Mouse (Mus musculus): ENCODE measurements around the gene Csmd2. TPM values are rescaled to one million over a fixed set of nuclear protein-coding genes. Genes with fewer than 3 reads are reported as not detected.

The Csmd2 gene
- polyA plus RNA-seq, 1 experiment from 2014 or later, result 0.19 TPM

DNA sequence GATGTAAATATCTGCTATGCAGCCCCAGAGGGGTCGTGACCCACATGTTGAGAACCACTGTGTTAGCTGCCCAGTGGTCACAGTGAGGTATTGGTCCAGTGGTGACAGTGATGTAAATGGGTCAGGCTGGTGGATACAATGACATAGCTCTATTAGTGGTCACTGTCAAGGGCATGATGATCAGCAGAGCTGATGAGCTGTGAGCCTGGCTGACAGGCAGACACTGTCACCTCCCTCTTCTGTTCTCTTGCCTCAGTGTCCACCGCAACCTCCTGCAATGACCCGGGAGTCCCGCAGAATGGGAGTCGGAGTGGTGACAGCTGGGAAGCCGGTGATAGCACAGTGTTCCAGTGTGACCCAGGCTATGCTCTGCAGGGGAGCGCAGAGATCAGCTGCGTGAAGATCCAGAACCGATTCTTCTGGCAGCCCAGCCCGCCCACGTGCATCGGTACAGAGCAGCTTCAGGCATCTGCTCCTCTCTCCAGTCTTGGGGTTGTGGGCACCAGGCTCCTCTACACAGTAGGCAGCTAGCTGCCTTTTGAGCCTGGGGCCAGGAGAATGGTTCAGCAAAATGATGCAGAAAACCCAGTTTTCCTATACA lies 461.3 kb downstream of the Csmd2 start:
- Histone ChIP-seq H3K4me1 (peaks cover 8% of the 10 kb centered on the region), H3K9me3 (replicated peaks) (no peaks in the 10 kb centered on the region), H3K4me3 (replicated peaks) (no peak overlapping the region), H3K36me3 (no peaks in the 10 kb centered on the region), H3K9ac (no peak overlapping the region), H3K4me2 (replicated peaks) (no peak overlapping the region), H3K27ac (replicated peaks) (no peak overlapping the region), H3K27me3 (no peaks in the 10 kb centered on the region)
- no peak for ATAC-seq (ENCODE audit: insufficient number of reproducible peaks, low FRiP score, low TSS enrichment, low read depth)
- WGBS, result 84% methylated on average over 12 of the region's 12 CpGs

- H3K27ac ChIP-seq (replicated peaks), result no peak overlapping the region
- no peaks in the 10 kb centered on the region for H3K36me3 ChIP-seq
- H3K27me3 ChIP-seq, result no peaks in the 10 kb centered on the region
- no peak overlapping the region for H3K9ac ChIP-seq
- H3K4me2 ChIP-seq (replicated peaks), result no peak overlapping the region
- WGBS, result 80% methylated on average over 8 of the region's 8 CpGs
- H3K4me1 ChIP-seq, result peaks cover 8% of the 10 kb centered on the region
- no peak for ATAC-seq (ENCODE audit: insufficient number of reproducible peaks, low FRiP score, low TSS enrichment, low read depth)
- H3K9me3 ChIP-seq (replicated peaks), result no peaks in the 10 kb centered on the region
- no peak overlapping the region for H3K4me3 ChIP-seq (replicated peaks)
These were observed 462.5 kb downstream of the Csmd2 start for GRCm38 (mm10) chr4:128450137-128450536.

DNA sequence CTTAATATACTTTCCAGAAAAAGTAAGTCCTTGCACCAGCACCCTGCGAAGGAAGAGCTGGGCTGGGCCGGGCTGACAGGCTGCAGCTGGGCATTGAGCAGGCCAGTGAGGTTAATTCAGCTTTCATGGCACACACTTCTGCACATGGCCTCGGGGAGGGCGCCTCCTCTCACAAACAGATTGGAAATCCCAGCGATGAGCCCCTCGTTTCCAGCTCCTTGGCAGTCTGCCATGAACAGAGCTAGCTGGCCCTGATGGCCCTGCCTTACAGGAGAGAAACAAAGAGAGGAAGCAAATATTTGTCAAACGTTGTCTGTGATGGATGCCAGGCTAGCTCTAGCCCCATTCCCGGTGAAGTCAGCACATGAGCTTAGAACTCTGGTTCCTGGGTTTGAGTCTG lies 463.3 kb downstream of the Csmd2 start:
- H3K9ac ChIP-seq, result no peak overlapping the region
- no peaks in the 10 kb centered on the region for H3K9me3 ChIP-seq (replicated peaks)
- H3K27me3 ChIP-seq, result no peaks in the 10 kb centered on the region
- 25% methylated on average over 8 of the region's 8 CpGs for WGBS
- no peak overlapping the region for H3K4me2 ChIP-seq (replicated peaks)
- H3K4me3 ChIP-seq (replicated peaks), result no peak overlapping the region
- ATAC-seq (ENCODE audit: insufficient number of reproducible peaks, low FRiP score, low TSS enrichment, low read depth), result no peak
- no peaks in the 10 kb centered on the region for H3K36me3 ChIP-seq
- no peak overlapping the region for H3K27ac ChIP-seq (replicated peaks)
- H3K4me1 ChIP-seq, result peaks cover 8% of the 10 kb centered on the region

DNA sequence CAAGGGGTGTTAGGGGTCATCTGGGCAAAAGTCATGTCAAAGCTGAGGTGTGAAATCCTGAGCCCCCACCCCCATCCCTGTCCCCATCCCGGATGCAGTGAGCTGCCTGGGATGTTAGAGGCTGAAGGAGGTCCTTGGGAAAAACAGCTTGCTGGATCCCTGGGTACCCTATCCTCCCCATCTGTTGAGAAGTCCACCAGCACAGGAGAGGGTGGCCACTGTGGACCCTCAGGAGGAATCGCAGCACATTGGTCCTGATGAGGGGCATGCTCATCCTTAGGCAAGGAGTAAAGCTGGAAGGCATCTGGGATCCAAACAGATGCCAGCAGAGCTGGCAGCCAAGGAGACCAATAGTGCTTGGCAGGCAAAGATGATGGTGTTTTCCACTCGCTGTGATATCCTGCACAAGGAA lies 463.7 kb downstream of the Csmd2 start:
- WGBS, result 73% methylated on average over 3 of the region's 3 CpGs
- H3K36me3 ChIP-seq, result no peaks in the 10 kb centered on the region
- peaks cover 8% of the 10 kb centered on the region for H3K4me1 ChIP-seq
- H3K4me3 ChIP-seq (replicated peaks), result no peak overlapping the region
- H3K27me3 ChIP-seq, result no peaks in the 10 kb centered on the region
- no peak overlapping the region for H3K9ac ChIP-seq
- H3K4me2 ChIP-seq (replicated peaks), result no peak overlapping the region
- no peaks in the 10 kb centered on the region for H3K9me3 ChIP-seq (replicated peaks)
- no peak overlapping the region for H3K27ac ChIP-seq (replicated peaks)
- ATAC-seq (ENCODE audit: insufficient number of reproducible peaks, low FRiP score, low TSS enrichment, low read depth), result no peak

- Histone ChIP-seq H3K27me3 (no peaks in the 10 kb centered on the region), H3K4me1 (no peaks in the 10 kb centered on the region), H3K27ac (replicated peaks) (no peak overlapping the region), H3K9ac (no peak overlapping the region), H3K4me2 (replicated peaks) (no peak overlapping the region), H3K4me3 (replicated peaks) (no peak overlapping the region), H3K36me3 (no peaks in the 10 kb centered on the region), H3K9me3 (replicated peaks) (no peaks in the 10 kb centered on the region)
- no peak for ATAC-seq (ENCODE audit: insufficient number of reproducible peaks, low FRiP score, low TSS enrichment, low read depth)
- WGBS, result 56% methylated on average over 5 of the region's 5 CpGs
These were observed 479.1 kb downstream of the Csmd2 start for GRCm38 (mm10) chr4:128466708-128467107.

DNA sequence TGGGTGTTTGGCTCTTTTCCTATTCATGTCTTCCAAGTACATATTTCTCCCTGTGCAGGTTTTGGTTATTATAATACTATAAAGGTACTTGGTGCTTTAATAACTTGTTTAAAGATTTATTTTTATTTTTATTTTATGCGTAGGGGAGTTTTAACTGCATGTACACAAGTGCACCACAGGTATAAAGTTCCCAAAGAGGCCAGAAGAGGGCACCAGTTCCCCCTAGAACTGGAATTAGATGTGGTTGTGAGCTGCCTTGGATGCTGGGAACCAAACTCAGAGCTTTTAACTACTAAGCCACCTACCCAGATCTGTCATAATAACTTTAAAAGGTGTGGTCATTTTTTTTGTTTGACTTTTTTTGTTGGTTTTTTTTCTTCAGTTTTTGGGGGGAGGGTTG lies 480.4 kb downstream of the Csmd2 start:
- 90% methylated on average over 1 of the region's 1 CpGs for WGBS
- Histone ChIP-seq H3K27me3 (no peaks in the 10 kb centered on the region), H3K27ac (replicated peaks) (no peak overlapping the region), H3K4me3 (replicated peaks) (no peak overlapping the region), H3K9ac (no peak overlapping the region), H3K9me3 (replicated peaks) (no peaks in the 10 kb centered on the region), H3K4me2 (replicated peaks) (no peak overlapping the region), H3K4me1 (no peaks in the 10 kb centered on the region), H3K36me3 (no peaks in the 10 kb centered on the region)
- no peak for ATAC-seq (ENCODE audit: insufficient number of reproducible peaks, low FRiP score, low TSS enrichment, low read depth)

- no peak overlapping the region for H3K4me2 ChIP-seq (replicated peaks)
- no peak overlapping the region for H3K4me3 ChIP-seq (replicated peaks)
- no peaks in the 10 kb centered on the region for H3K9me3 ChIP-seq (replicated peaks)
- H3K4me1 ChIP-seq, result no peaks in the 10 kb centered on the region
- ATAC-seq (ENCODE audit: insufficient number of reproducible peaks, low FRiP score, low TSS enrichment, low read depth), result no peak
- no peak overlapping the region for H3K27ac ChIP-seq (replicated peaks)
- 71% methylated on average over 5 of the region's 5 CpGs for WGBS
- no peak overlapping the region for H3K9ac ChIP-seq
- H3K27me3 ChIP-seq, result no peaks in the 10 kb centered on the region; the same call in 1 of the 2 replicates
- no peaks in the 10 kb centered on the region for H3K36me3 ChIP-seq
These were observed 488.6 kb downstream of the Csmd2 start for GRCm38 (mm10) chr4:128476249-128476648.

DNA sequence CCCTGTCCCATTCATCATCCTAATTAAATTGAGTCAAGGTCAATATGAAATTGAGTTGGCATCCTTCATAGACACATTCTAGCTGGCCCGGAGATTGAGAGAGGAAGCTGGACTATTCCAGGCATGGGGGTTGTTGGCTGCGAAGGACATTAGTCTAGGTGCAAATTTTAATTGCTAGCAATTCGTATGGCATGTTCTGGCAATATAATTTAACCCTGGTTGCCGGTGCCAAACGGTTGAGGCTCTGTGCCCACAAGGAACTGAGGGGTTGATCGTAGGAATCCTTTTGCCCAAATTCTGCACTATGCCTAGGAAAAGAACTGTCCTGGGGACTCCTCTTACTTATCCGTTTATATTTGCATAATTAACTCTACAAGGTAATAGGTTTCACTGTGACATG lies 496.2 kb downstream of the Csmd2 start:
- Histone ChIP-seq H3K4me1 (no peaks in the 10 kb centered on the region), H3K27me3 (no peaks in the 10 kb centered on the region), H3K9me3 (replicated peaks) (no peaks in the 10 kb centered on the region), H3K4me2 (replicated peaks) (no peak overlapping the region), H3K4me3 (replicated peaks) (no peak overlapping the region), H3K27ac (replicated peaks) (no peak overlapping the region), H3K9ac (no peak overlapping the region), H3K36me3 (no peaks in the 10 kb centered on the region)
- no peak for ATAC-seq (ENCODE audit: insufficient number of reproducible peaks, low FRiP score, low TSS enrichment, low read depth)
- 83% methylated on average over 7 of the region's 7 CpGs for WGBS

DNA sequence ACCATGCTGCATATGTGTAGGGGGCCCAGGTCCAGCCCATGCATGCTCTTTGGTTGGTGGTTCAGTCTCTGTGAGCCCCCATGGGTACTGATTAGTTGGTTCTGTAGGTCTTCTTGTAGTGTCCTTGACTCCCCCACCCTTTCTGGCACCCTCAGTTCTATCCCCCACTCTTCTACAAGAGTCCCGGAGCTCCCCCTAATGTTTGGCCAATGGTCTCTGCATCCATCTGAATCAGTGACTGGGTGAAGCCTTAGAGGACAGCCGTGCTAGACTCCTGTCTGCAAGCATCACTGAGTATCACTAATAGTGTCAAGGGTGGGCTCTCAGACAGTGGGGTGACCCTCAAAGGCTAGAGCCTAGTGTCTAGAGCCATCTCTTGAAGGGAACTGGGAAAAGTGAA lies 497.0 kb downstream of the Csmd2 start:
- Histone ChIP-seq H3K9ac (no peak overlapping the region), H3K27ac (replicated peaks) (no peak overlapping the region), H3K27me3 (no peaks in the 10 kb centered on the region), H3K9me3 (replicated peaks) (no peaks in the 10 kb centered on the region), H3K36me3 (no peaks in the 10 kb centered on the region), H3K4me1 (no peaks in the 10 kb centered on the region), H3K4me3 (replicated peaks) (no peak overlapping the region), H3K4me2 (replicated peaks) (no peak overlapping the region)
- 67% methylated on average over 2 of the region's 2 CpGs for WGBS
- ATAC-seq (ENCODE audit: insufficient number of reproducible peaks, low FRiP score, low TSS enrichment, low read depth), result 0 out of 2 replicates have a peak, but pooled peaks have one; percentile 43

DNA sequence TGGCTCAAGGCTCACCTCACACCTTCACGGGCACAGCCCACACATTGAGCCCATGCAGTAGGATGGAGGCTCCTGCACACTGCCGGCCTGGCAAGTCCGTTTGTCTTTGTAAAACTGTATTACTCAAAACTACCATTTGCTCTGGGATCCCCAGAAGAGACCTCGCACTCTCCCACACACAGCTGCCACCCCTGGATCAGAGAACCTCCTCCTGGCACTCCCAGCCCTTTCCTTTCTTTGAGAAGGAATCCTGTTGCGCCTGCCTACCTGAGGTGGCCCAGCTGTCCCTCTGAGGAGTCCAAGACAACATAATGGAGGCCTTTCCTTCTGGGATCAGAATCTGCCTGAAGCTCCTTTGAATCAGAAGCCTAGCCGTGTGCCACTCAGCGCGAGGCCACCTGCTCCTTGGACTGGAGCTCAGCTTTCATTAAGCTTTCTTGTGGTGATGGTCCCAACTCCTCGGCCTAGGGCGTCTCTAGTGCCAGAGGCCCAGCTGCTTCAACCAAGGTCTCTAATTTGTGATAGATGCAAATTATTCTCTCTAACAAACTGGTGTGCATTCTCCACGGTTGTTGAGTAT lies 502.0 kb downstream of the Csmd2 start:
- Histone ChIP-seq H3K9ac (no peak overlapping the region), H3K27ac (replicated peaks) (no peak overlapping the region), H3K36me3 (no peaks in the 10 kb centered on the region), H3K27me3 (no peaks in the 10 kb centered on the region), H3K4me2 (replicated peaks) (no peak overlapping the region), H3K9me3 (replicated peaks) (no peaks in the 10 kb centered on the region), H3K4me3 (replicated peaks) (no peak overlapping the region), H3K4me1 (no peaks in the 10 kb centered on the region)
- no peak for ATAC-seq (ENCODE audit: insufficient number of reproducible peaks, low FRiP score, low TSS enrichment, low read depth)
- WGBS, result 76% methylated on average over 11 of the region's 11 CpGs

DNA sequence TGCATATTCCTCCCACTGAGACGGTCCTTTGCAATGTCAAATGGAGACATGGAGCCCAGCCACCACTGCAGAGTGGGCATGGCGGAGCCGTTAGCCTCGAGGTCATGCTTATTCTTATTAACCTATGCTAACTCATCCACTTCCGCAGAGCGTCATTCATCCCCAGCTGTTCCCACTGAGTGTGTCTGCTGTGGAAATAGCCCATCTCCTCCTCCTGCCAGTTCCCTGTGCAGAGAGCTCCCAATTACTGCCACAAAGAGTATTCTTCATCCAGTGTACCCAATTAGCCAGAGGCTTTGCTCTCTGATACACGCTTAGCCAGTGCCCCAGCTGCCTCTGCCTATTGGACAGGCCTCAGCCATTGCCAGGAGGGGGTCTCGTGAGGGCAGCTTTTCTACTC lies 504.4 kb downstream of the Csmd2 start:
- ATAC-seq (ENCODE audit: insufficient number of reproducible peaks, low FRiP score, low TSS enrichment, low read depth), result no peak
- H3K9me3 ChIP-seq (replicated peaks), result no peaks in the 10 kb centered on the region
- WGBS, result 62% methylated on average over 8 of the region's 8 CpGs
- no peak overlapping the region for H3K9ac ChIP-seq
- no peaks in the 10 kb centered on the region for H3K27me3 ChIP-seq
- H3K36me3 ChIP-seq, result no peaks in the 10 kb centered on the region
- no peak overlapping the region for H3K27ac ChIP-seq (replicated peaks)
- H3K4me1 ChIP-seq, result no peaks in the 10 kb centered on the region
- no peak overlapping the region for H3K4me3 ChIP-seq (replicated peaks)
- no peak overlapping the region for H3K4me2 ChIP-seq (replicated peaks)

DNA sequence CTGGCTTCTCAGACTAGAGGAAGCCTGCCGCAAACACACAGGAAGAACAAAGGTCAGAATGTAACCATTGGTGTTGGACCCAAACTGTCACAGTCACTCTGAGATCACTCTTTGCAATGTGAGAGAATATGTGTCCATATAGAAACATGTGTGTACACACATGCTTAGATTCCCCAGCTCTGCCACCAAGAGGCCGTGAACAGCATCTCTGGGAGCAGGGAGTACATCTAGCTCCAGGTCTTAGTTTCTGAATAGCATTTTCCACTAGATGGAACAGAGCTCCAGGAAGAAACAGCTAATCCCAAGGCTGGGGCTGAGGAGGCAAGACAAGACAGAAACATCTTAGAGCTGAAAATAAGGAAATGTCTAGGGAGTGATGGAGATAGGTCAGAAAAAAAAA lies 512.3 kb downstream of the Csmd2 start:
- no peak overlapping the region for H3K9ac ChIP-seq
- H3K9me3 ChIP-seq (replicated peaks), result no peaks in the 10 kb centered on the region
- no peak for ATAC-seq (ENCODE audit: insufficient number of reproducible peaks, low FRiP score, low TSS enrichment, low read depth)
- H3K4me2 ChIP-seq (replicated peaks), result no peak overlapping the region
- WGBS, result 82% methylated on average over 2 of the region's 2 CpGs
- H3K27me3 ChIP-seq, result no peaks in the 10 kb centered on the region
- no peaks in the 10 kb centered on the region for H3K36me3 ChIP-seq
- no peaks in the 10 kb centered on the region for H3K4me1 ChIP-seq
- no peak overlapping the region for H3K27ac ChIP-seq (replicated peaks)
- H3K4me3 ChIP-seq (replicated peaks), result no peak overlapping the region
